Mouse (Mus musculus): ENCODE measurements around the gene Npepl1.

DNA sequence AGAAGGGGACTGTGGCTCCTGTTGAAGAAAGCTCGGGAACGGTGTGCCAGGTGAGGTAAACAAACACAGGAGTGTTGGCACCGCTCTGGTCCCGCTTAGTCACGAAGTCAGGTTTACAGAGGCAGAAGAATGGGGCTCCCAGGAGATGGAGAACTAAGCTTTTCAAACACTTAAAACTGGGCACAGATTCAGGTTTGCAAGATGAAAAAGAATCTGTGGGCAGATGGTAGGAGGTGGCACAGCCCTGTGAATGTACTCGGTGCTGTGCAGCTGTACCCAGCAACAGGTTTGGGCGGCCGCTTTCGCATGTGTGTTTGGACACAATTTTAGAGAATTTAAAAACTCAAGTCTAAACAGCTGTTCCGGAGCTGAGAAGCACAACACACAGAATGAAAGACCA, 48.9 kb downstream of the Npepl1 start:
- no peak for TF ChIP-seq CTCF (IDR thresholded peaks at IDR 0.05; ENCODE audit: control insufficient read depth, insufficient read depth, insufficient read length)
- no peak for TF ChIP-seq FOSL1 (IDR thresholded peaks at IDR 0.05; ENCODE audit: insufficient read depth, low read length, poor library complexity, severe bottlenecking)
- no peak for TF ChIP-seq MAX (IDR thresholded peaks at IDR 0.05)
- no peak for TF ChIP-seq USF1 (IDR thresholded peaks at IDR 0.05; ENCODE audit: low read depth)
- TF ChIP-seq MYOG (IDR thresholded peaks at IDR 0.05; ENCODE audit: control insufficient read depth, extremely low read depth, insufficient read length) = no peak
- TF ChIP-seq MYOD1 (IDR thresholded peaks at IDR 0.05; ENCODE audit: control insufficient read depth, insufficient read length, low read depth) = no peak
- no peak for TF ChIP-seq CEBPB (IDR thresholded peaks at IDR 0.05; ENCODE audit: low read depth)
